Mouse (Mus musculus) kidney, postnatal 4 days (tissue): ENCODE data around the gene Myh9.

ENCODE experiments used
- DNase-seq, 2 experiments: peaks; one replicate each; pipeline ENCODE4 v3.0.0; 2021; ENCODE audit warnings: mixed read lengths in 2 of 2

Gene Myh9

GRCm38 (mm10) chr15:77784039-77784824 lies 57.7 kb downstream of the Myh9 start:
- DNase-seq: peak; percentile 56 to 71

- DNase-seq: peak; percentile 54 to 59
Measured at GRCm38 (mm10) chr15:77782449-77783014, 59.4 kb downstream of the Myh9 start.

GRCm38 (mm10) chr15:77775186-77775963 lies 66.6 kb downstream of the Myh9 start:
- peak; percentile 91 for DNase-seq

- no peak for DNase-seq
Measured at GRCm38 (mm10) chr15:77774303-77774702, 67.7 kb downstream of the Myh9 start.

GRCm38 (mm10) chr15:77773099-77773915 lies 68.7 kb downstream of the Myh9 start:
- no peak for DNase-seq

- DNase-seq: no peak
Measured at GRCm38 (mm10) chr15:77770942-77771341, 71.0 kb downstream of the Myh9 start.

- no peak for DNase-seq
Measured at GRCm38 (mm10) chr15:77770341-77770740, 71.6 kb downstream of the Myh9 start.

- DNase-seq: no peak
Measured at GRCm38 (mm10) chr15:77766981-77767380, 75.0 kb downstream of the Myh9 start.

- no peak for DNase-seq
Measured at GRCm38 (mm10) chr15:77765484-77766093, 76.4 kb downstream of the Myh9 start.

- DNase-seq: peak in 1 of 2 experiments; percentile 56
Measured at GRCm38 (mm10) chr15:77764391-77765006, 77.5 kb downstream of the Myh9 start.

GRCm38 (mm10) chr15:77763702-77764101 lies 78.3 kb downstream of the Myh9 start:
- DNase-seq: peak in 1 of 2 experiments; percentile 35

- DNase-seq: no peak
Measured at GRCm38 (mm10) chr15:77763050-77763449, 78.9 kb downstream of the Myh9 start.

- DNase-seq: peak; percentile 66 to 77
Measured at GRCm38 (mm10) chr15:77761561-77762380, 80.2 kb downstream of the Myh9 start.

GRCm38 (mm10) chr15:77761083-77761482 lies 80.9 kb downstream of the Myh9 start:
- DNase-seq: no peak

- no peak for DNase-seq
Measured at GRCm38 (mm10) chr15:77760037-77760436, 81.9 kb downstream of the Myh9 start.

GRCm38 (mm10) chr15:77757586-77758226 lies 84.3 kb downstream of the Myh9 start:
- DNase-seq: no peak

GRCm38 (mm10) chr15:77756848-77757247 lies 85.1 kb downstream of the Myh9 start, which contains the start of gene Apol8:
Gene Apol8 (minus strand): TSS chr15:77757003.
- peak; percentile 71 to 73 for DNase-seq

GRCm38 (mm10) chr15:77756081-77756480 lies 85.9 kb downstream of the Myh9 start:
- no peak for DNase-seq

GRCm38 (mm10) chr15:77755132-77755531 lies 86.8 kb downstream of the Myh9 start:
- no peak for DNase-seq

- DNase-seq: no peak
Measured at GRCm38 (mm10) chr15:77752443-77752842, 89.5 kb downstream of the Myh9 start.
